In the genomic region with DNA sequence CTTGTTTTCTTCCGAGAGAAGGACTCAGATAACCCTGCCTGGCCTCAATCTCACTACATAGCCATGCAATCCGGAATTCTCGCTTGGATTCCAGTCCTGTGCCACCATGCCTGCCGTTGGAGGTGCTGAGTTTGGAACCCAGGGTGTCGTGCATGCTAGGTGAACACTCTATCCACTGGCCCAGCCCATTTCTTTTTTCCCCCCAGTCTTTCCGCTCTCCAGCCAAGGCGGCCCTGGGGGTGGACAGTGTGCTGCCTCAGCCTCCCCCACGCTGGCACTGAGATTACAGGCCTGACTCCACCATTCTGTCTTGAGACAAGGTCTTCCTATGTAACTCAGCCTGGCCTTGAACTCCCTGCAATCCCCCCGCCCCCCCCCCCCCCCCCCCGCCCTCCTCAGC, we compare ENCODE assay signal across 26 mouse cellular contexts. TPM values are rescaled to one million over a fixed set of nuclear protein-coding genes. Genes with fewer than 3 reads are reported as not detected.
DNase-seq lines count a peak whose midpoint lies in the region; ATAC-seq lines count a peak whose summit lies in the region.
"Had no signal": no experiment of that assay in that cellular context is flagged by ENCODE, and none has a peak within 500 bp of the region (broad histone marks: within the 10 kb centered on the region; RNA-seq: fewer than 3 reads in every experiment).

No protein-coding gene starts in this region.

- no peaks in the 10 kb centered on the region for H3K9me3 ChIP-seq in kidney, embryonic 14.5 days (ENCODE audit: control insufficient read depth, low read length)
- H3K9me3 ChIP-seq in neural tube, embryonic 12.5 days: no peaks in the 10 kb centered on the region
- H3K9me3 ChIP-seq in liver, embryonic 11.5 days (ENCODE audit: control insufficient read depth, low read length): no peaks in the 10 kb centered on the region
- H3K9me3 ChIP-seq: forebrain, embryonic 15.5 days; liver, embryonic 13.5 days; neural tube, embryonic 15.5 days; stomach, embryonic 15.5 days had no signal

- H3K4me2 ChIP-seq in kidney, embryonic 14.5 days (replicated peaks; ENCODE audit: low read depth, low read length): no peak overlapping the region
- peak overlapping the region; percentile 86; the same call in 1 of the 2 replicates for H3K4me2 ChIP-seq in neural tube, embryonic 12.5 days (replicated peaks)
- H3K4me2 ChIP-seq in liver, embryonic 11.5 days: no peak overlapping the region
- H3K4me2 ChIP-seq: liver, embryonic 13.5 days; midbrain, embryonic 11.5 days had no signal

- H3K27me3 ChIP-seq in kidney, embryonic 14.5 days (ENCODE audit: control insufficient read depth, insufficient read depth, low read length): no peaks in the 10 kb centered on the region
- H3K27me3 ChIP-seq in neural tube, embryonic 12.5 days (replicated peaks): no peaks in the 10 kb centered on the region
- H3K27me3 ChIP-seq in liver, embryonic 11.5 days (replicated peaks; ENCODE audit: control insufficient read depth, insufficient read depth, low read length): no peaks in the 10 kb centered on the region
- H3K27me3 ChIP-seq: forebrain, embryonic 15.5 days; liver, embryonic 13.5 days; neural tube, embryonic 15.5 days; stomach, embryonic 15.5 days had no signal

- DNase-seq in heart, adult 11 months: peak; percentile 95
- no peak for DNase-seq in heart, postnatal 4 days
- DNase-seq in kidney, adult 9 months: no peak
- DNase-seq in neural tube, embryonic 10.5 days (ENCODE audit: extremely low spot score, low spot score): no peak
- peak; percentile 71 for DNase-seq in testis, postnatal 10 days (ENCODE audit: low spot score)
- DNase-seq in liver, embryonic 11.5 days (ENCODE audit: low spot score): no peak
- DNase-seq: B cell, adult 2 months; cerebellum, adult 11 months; cerebellum, postnatal 10 days; kidney, adult 18-20 months; liver, embryonic 13.5 days; lung, embryonic 14.5 days; right cerebral cortex, postnatal 14 days; spleen, adult 18-20 months; thymus, postnatal 25 days had no signal

- peak overlapping the region; percentile 69; the same call in 1 of the 2 replicates for H3K27ac ChIP-seq in kidney, embryonic 14.5 days (ENCODE audit: low read depth, low read length)
- no peak overlapping the region for H3K27ac ChIP-seq in neural tube, embryonic 12.5 days
- no peak overlapping the region for H3K27ac ChIP-seq in liver, embryonic 11.5 days (ENCODE audit: low read depth, low read length)
- H3K27ac ChIP-seq: forebrain, embryonic 15.5 days; macrophage; neural tube, embryonic 15.5 days had no signal

- peaks cover 14% of the 10 kb centered on the region for H3K36me3 ChIP-seq in kidney, embryonic 14.5 days (ENCODE audit: control insufficient read depth, insufficient read depth, low read length)
- H3K36me3 ChIP-seq in neural tube, embryonic 12.5 days: peaks cover 13% of the 10 kb centered on the region
- H3K36me3 ChIP-seq in liver, embryonic 11.5 days (ENCODE audit: control insufficient read depth, insufficient read depth, low read length): 0 out of 2 replicates have a peak, but pooled peaks cover 2% of the 10 kb centered on the region
- H3K36me3 ChIP-seq: forebrain, embryonic 15.5 days had no signal

- 54% methylated on average over 9 of the region's 10 CpGs for WGBS in kidney, embryonic 14.5 days
- WGBS in neural tube, embryonic 12.5 days: 84% methylated on average over 9 of the region's 10 CpGs
- 81% methylated on average over 8 of the region's 10 CpGs for WGBS in liver, embryonic 11.5 days

- no peak overlapping the region for H3K4me3 ChIP-seq in kidney, embryonic 14.5 days (ENCODE audit: low read length)
- H3K4me3 ChIP-seq in neural tube, embryonic 12.5 days: no peak overlapping the region
- H3K4me3 ChIP-seq in liver, embryonic 11.5 days (ENCODE audit: low read depth, low read length): no peak overlapping the region
- H3K4me3 ChIP-seq: forebrain, embryonic 15.5 days; liver, embryonic 13.5 days; neural tube, embryonic 15.5 days had no signal

- H3K4me1 ChIP-seq in kidney, embryonic 14.5 days (ENCODE audit: control insufficient read depth, insufficient read depth, low read length): peaks cover 68% of the 10 kb centered on the region
- peaks cover 43% of the 10 kb centered on the region for H3K4me1 ChIP-seq in neural tube, embryonic 12.5 days
- peaks cover 62% of the 10 kb centered on the region for H3K4me1 ChIP-seq in liver, embryonic 11.5 days (replicated peaks; ENCODE audit: control insufficient read depth, insufficient read depth, low read length)

- ATAC-seq in kidney, embryonic 14.5 days (ENCODE audit: low FRiP score, low TSS enrichment): no peak
- no peak for ATAC-seq in neural tube, embryonic 12.5 days (ENCODE audit: low FRiP score, low read depth)
- no peak for ATAC-seq in liver, embryonic 11.5 days (replicated peaks; ENCODE audit: low FRiP score)
- ATAC-seq: forebrain, embryonic 15.5 days; hindbrain, embryonic 16.5 days had no signal

- no peak overlapping the region for H3K9ac ChIP-seq in kidney, embryonic 14.5 days (ENCODE audit: low read depth, low read length)
- H3K9ac ChIP-seq in neural tube, embryonic 12.5 days: no peak overlapping the region
- no peak overlapping the region for H3K9ac ChIP-seq in liver, embryonic 11.5 days (ENCODE audit: low read depth, low read length)
- H3K9ac ChIP-seq: forebrain, embryonic 15.5 days; liver, embryonic 13.5 days; stomach, embryonic 15.5 days had no signal

RNA-seq across cellular contexts. Expression of gene Nectin2, which starts 4.3 kb away (rescaled TPM):
- 10 to 100 TPM; 41.7 to 45.4 TPM for total RNA-seq in heart, postnatal 4 days (2021)
- 106 and 139 TPM in 2 replicates for polyA plus RNA-seq in kidney, embryonic 14.5 days (2014; fragmentation: Nextera tagmentation; extraction: Ambion mirVana)
- polyA plus RNA-seq in neural tube, embryonic 12.5 days (2016; fragmentation: Nextera tagmentation; extraction: Ambion mirVana): 63.5 and 64.4 TPM in 2 replicates
- polyA plus RNA-seq in liver, embryonic 11.5 days (2014; fragmentation: Nextera tagmentation; extraction: Ambion mirVana): 55.9 and 58.4 TPM in 2 replicates

RNA-seq across cellular contexts. Expression of gene Bcam, which starts 24.8 kb away (rescaled TPM):
- 100 to 1,000 TPM; 263 to 285 TPM for total RNA-seq in heart, postnatal 4 days (2021)
- polyA plus RNA-seq in kidney, embryonic 14.5 days (2014; fragmentation: Nextera tagmentation; extraction: Ambion mirVana): 177 and 214 TPM in 2 replicates
- polyA plus RNA-seq in neural tube, embryonic 12.5 days (2016; fragmentation: Nextera tagmentation; extraction: Ambion mirVana): 15.1 and 15.4 TPM in 2 replicates
- 17.5 and 21.8 TPM in 2 replicates for polyA plus RNA-seq in liver, embryonic 11.5 days (2014; fragmentation: Nextera tagmentation; extraction: Ambion mirVana)

RNA-seq across cellular contexts. Expression of gene Tomm40, which starts 30.7 kb away (rescaled TPM):
- 100 to 1,000 TPM; 147 to 153 TPM for total RNA-seq in heart, postnatal 4 days (2021)
- polyA plus RNA-seq in kidney, embryonic 14.5 days (2014; fragmentation: Nextera tagmentation; extraction: Ambion mirVana): 159 and 177 TPM in 2 replicates
- polyA plus RNA-seq in neural tube, embryonic 12.5 days (2016; fragmentation: Nextera tagmentation; extraction: Ambion mirVana): 159 and 165 TPM in 2 replicates
- 259 and 264 TPM in 2 replicates for polyA plus RNA-seq in liver, embryonic 11.5 days (2014; fragmentation: Nextera tagmentation; extraction: Ambion mirVana)

RNA-seq across cellular contexts. Expression of gene Apoe, which starts 47.0 kb away (rescaled TPM):
- total RNA-seq in heart, postnatal 4 days (2021): 100 to 1,000 TPM; 198 to 213 TPM
- 175 and 184 TPM in 2 replicates for polyA plus RNA-seq in kidney, embryonic 14.5 days (2014; fragmentation: Nextera tagmentation; extraction: Ambion mirVana)
- polyA plus RNA-seq in neural tube, embryonic 12.5 days (2016; fragmentation: Nextera tagmentation; extraction: Ambion mirVana): 204 and 207 TPM in 2 replicates
- polyA plus RNA-seq in liver, embryonic 11.5 days (2014; fragmentation: Nextera tagmentation; extraction: Ambion mirVana): 1,439 and 1,470 TPM in 2 replicates

RNA-seq across cellular contexts. Expression of gene Cblc, which starts 50.6 kb away (rescaled TPM):
- total RNA-seq in heart, postnatal 4 days (2021): not detected
- 4.7 and 7.3 TPM in 2 replicates for polyA plus RNA-seq in kidney, embryonic 14.5 days (2014; fragmentation: Nextera tagmentation; extraction: Ambion mirVana)
- polyA plus RNA-seq in neural tube, embryonic 12.5 days (2016; fragmentation: Nextera tagmentation; extraction: Ambion mirVana): 0.73 and 0.87 TPM in 2 replicates
- 1.4 TPM in 2 replicates for polyA plus RNA-seq in liver, embryonic 11.5 days (2014; fragmentation: Nextera tagmentation; extraction: Ambion mirVana)
- total RNA-seq: adrenal gland, adult 2 months; layer of hippocampus, postnatal 10 days; left cerebral cortex, adult 8-10 months had no signal
- polyA plus RNA-seq: adrenal gland, adult 2 months; forebrain, embryonic 15.5 days; macrophage; midbrain, embryonic 11.5 days had no signal

Comparison
In these comparisons a context has a peak if more than half of its experiments do, and no peak if none do; other contexts are left out.
1. DNase-seq: peak in heart, adult 11 months (single experiment) and testis, postnatal 10 days (single experiment); none in heart, postnatal 4 days (single experiment), kidney, adult 9 months (single experiment), neural tube, embryonic 10.5 days (single experiment) and liver, embryonic 11.5 days (single experiment).